Mouse (Mus musculus): Measurements from ENCODE around the gene Tspyl3.

Tspyl3 gene

DNA sequence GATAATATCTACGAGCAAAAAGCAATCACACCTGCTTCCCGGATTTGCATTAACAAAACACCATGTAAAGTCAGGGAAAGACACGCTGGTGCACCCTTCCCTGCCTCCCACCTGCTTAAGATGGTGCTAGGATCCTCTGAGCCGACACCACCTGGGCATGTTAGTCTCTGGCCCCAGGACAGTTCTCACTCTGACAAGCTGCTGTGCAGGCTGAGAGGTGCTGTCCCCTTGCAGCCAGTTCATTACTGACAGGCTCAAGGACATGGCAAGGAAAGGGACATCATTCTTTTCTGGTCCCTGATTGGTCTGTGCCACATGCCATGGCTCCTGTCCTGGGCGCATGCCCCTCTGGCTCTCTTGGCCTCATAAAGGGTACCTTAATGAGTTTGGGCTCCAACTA, 3.3 kb upstream of the Tspyl3 start:
- DNase-seq (ENCODE audit: extremely low spot score) = no peak

DNA sequence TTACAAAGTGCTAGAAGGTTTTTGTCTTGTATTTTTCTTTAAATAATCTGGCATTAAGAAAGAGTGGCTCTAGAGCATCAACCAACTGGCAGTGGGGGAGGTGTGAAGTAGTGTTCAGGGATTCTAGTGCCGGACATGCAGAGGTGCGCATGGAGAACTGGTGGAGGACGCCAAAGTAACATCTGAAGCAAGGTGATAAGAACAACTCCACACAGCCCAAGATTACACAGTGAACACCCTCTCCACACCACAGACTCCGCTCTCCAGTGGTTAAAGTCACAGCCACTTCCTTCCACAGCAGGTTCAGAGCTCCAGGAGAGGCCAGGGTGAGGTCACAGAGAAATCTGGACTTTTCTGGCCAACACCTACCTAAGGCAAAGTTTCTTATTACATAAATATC, 2.7 kb upstream of the Tspyl3 start:
- DNase-seq (ENCODE audit: extremely low spot score) = no peak

DNA sequence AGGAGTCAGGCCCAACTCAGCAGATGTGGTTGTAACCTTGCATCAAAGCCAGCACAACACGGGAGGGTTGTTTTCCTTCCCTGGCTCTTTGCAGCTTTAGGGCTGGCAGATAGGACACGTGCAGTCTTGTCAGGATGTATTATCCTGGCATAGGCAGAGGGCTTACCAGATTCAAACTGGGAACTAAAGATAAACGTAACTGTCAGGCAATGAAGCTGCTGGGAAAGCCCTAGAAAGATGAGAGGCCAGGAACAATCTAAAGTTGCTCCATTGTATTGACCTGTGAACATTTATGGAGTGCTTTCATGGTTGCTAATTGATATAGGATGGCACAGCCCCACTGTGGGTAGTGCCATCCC, 333 bp upstream of the Tspyl3 start:
- DNase-seq (ENCODE audit: extremely low spot score) = no peak

DNA sequence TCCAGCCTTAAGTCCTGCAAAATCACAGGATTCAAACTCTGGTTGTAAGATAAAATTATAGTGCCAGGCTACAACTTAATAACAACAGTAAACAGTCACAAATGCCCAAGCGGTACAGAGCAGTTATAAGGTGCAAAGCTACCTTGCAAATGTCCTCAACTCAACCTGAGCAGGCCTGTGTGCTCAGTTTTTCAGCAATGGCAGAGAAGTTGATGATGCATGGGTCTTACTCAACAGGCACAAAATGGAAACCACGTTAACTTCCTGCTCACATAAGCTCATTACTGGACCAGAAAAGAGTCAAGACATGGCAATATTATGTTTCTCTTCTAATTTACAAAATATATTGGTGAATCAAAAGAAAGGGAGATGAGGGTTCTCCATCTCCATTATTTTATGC, 2.7 kb downstream of the Tspyl3 start:
- DNase-seq (ENCODE audit: extremely low spot score) = no peak

DNA sequence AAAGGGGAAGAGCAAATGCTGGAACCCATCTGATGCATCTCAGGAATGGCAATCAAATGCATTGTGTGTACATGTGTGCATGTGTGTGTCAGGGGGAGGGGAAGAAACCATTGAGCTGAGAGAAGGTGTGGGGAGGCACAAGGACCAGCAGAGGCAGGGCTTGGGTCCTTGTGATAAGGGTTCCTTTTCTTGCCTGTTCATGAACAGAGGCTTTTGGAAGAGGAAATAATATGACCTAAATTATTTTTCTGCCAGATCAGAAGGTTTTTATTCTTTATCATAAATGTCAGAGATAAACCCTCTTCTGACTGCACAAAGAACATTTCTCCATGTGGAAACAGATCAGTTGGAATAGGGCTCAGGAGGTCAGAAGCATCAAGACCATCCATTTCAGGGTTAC, 3.1 kb downstream of the Tspyl3 start:
- no peak for DNase-seq (ENCODE audit: extremely low spot score)

DNA sequence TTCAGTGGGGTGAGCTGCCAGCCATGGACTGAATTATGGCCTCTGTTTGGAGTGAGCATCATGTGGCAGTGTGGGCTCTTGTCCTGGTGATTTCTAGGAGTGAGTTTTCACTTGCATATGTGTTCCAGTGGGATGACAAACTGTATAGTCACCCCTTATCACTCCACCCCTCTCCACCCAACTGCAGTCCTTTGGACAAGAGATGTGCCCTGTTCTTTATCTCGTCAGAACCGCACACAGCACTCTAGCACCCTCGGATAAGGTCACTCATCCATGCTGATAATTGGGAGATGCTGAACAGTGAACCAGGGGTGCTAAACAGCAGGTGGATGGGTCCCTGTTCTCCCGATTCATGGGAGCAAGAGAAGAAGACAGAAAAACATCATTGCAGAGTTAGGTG, 3.6 kb downstream of the Tspyl3 start:
- no peak for DNase-seq (ENCODE audit: extremely low spot score)

DNA sequence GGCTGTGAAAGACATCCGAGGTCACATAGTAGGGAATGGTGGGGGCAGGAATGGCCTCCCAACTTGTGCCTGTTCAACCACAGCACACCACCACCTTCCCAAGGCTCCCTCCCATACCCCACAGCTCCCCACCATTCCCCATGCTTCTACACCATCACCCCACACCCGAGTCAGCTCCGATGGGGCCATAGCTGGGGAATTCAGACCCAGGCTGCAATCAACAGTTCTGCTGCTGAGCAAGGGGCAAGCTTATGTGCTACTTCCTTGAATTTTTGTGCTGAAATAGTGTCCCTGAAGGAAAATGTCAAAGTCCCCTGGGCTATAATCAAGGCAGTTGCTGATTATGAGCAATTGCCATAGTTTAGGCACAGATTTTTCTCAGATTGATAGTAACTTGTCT, 6.7 kb downstream of the Tspyl3 start:
- no peak for DNase-seq (ENCODE audit: extremely low spot score)

DNA sequence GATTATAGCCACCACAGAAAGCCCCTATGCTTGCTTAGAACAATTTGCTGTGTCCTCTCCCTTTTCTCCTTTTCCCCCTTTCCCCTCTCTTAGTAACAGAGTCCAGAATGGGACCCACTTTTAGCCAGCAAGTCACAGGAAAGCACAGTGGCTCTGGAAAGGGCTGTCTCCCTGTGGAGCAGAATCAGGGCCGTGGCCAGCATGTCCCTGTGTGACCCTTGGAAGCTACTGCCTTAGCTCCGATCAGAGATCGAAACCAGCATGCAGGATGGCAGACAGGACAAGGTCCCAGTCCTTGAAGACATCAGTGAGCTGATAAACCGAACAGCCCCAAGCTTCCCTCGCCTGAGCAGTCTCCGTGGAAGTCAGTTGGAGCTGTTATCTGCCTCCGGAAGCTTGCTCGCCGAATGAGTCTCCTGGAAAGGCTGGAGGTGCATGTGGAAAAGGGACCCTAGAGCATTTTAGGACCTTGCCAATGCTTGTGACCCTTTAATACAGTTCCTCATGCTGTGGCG, 7.4 kb downstream of the Tspyl3 start:
- no peak for DNase-seq (ENCODE audit: extremely low spot score)

DNA sequence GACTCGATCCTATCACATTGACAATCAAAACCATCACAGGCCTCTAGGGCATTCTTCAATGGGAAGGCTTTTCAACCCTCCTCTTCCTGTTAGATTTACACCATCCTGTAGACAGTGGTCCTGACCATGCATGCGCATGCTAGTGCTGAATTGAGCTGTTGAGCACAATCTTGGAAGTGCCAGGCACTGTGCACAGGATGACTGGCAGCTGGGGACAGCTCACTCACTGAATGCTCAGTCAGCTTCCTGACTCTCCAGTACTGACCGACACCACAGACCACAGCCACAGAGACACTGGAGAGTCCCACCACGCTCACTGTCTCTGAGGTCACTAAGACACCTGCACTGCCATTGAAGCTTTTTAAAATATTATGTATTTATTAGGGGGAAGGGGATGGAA, 9.8 kb downstream of the Tspyl3 start:
- no peak for DNase-seq (ENCODE audit: extremely low spot score)

DNA sequence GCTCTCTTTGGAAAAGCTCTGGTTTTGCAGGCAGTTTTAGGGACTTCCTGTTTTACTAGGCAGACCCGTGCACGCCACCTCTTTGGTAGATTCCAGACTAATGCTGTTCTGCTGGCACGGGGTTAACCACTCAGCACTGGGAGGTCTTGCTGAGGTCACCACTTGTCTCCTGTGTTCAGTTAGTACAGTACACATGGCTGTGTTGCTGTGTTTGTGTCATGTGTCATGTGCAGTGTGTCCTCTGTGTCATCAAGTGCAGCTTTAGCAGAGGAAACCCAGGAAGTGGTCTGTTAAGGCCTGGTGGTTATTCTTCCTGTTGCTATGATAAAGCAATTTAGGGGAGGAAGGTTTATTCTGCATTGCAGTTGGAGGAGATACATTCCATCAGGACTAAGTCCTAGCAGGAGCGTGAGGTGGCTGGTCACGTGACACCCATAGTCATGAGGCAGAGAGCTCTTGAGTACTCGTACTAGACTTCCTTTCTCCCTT, 10.4 kb downstream of the Tspyl3 start:
- no peak for DNase-seq (ENCODE audit: extremely low spot score)

DNA sequence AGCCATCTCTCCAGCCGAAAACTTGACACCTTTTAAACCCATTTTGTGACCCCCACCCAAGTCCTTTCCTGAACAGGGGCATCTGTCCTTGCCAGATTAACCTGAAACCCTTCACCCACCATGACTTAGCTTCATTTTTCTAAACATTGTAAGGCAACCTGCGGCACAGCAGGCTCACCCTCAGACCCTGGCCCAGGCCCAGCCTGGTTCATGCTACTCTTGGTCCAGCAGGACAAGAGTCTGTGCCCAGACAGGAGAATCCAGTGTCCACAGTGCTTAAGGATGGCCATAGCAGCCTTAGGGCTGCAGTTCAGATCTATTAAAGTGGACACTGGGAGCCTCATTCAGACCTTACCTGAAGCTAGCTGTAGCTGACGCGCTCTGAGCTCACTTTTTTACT, 11.9 kb downstream of the Tspyl3 start:
- DNase-seq (ENCODE audit: extremely low spot score) = no peak

DNA sequence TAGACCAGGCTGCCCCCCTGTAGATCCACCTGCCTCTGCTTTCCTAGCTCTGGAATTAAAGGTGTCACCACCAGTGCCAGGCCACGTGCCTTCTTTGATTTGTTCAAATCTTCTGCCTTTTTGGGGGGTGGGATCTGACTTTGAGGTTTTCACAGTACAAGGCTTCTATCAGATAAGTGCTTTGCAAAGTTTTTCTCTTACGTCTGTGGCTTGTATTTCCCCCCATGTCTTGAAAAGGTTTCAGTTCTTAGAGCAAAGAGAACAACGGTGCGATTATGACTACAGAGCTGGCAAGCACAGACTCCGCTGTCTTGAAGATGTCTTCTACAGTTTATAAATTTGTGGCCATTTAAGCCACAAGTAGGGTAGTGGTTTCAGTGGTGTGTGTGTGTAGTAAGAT, 13.8 kb downstream of the Tspyl3 start:
- DNase-seq (ENCODE audit: extremely low spot score) = no peak

DNA sequence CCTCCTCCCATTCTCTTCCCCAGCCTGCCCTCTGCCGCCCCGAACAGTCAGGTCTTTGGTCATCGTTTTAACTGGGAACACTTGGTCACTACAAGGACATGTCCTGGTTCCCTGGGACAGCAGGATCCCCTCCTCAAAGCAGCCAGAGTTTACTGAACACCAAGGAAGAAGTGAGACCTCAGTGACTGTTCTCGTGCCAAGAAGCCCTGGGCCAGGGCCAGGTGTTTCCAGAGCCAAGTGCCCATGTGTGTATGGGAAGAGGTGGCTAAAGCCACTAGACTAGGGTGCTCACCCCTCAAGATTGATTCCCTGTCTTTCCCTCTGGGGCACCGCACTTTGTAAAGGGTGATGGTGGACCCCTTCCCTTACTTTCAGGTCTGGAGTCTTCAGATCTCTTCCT, 16.0 kb downstream of the Tspyl3 start:
- no peak for DNase-seq (ENCODE audit: extremely low spot score)

DNA sequence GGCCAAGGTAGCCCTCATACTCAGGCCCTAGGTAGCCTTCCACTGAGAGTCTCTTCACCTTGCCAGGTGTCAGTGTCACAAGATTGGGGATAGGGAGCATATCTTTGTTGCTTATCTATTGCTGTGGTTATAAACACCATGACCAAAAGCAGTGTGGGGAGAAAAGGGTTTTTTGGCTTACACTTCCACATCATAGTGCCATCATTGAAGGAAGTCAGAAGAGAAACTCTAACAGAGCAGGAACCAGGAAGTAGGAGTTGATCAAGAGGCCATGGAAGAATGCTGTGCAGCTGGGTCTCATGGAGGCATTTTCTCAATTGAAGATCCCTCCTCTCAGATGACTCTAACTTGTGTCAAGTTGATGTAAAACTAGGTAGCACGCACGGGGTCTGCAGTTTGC, 17.1 kb downstream of the Tspyl3 start:
- no peak for DNase-seq (ENCODE audit: extremely low spot score)

DNA sequence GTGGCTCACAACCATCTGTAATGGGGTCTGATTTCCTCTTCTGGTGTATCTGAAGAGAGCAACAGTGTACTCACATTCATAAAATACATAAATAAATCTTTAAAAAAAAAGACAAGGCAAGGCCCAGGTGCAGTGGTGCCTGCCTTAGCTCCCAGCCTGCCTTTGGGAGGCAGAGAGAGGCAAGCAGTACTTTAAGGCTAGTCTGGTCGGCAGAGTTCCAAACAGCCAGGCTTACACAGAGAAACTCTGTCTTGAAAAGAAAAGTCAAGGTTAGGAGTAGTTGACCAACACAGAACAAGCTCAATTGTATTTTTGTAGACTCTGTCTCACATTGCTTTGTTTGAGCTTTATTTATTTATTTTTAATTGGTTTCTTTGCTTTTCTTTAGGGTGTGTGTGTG, 22.5 kb downstream of the Tspyl3 start:
- DNase-seq (ENCODE audit: extremely low spot score) = no peak

DNA sequence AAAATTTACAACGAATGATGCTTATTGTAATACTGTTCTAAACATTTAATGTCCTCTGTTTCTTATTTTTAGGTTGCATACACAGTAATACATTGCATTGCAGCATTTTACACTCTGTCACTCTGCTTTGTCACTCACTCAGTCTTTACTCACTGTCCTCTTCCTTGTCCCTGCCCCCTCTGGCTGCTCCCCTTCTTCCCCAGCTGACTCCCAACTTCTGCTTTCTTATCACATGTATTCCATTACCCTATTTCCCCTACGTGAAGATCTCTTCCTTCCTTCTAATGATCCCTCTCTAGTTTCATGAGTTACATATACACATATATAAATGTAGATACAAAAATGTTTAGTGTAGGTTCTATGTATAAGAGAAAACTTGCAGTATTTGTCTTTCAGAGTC, 26.1 kb downstream of the Tspyl3 start:
- no peak for DNase-seq (ENCODE audit: extremely low spot score)

DNA sequence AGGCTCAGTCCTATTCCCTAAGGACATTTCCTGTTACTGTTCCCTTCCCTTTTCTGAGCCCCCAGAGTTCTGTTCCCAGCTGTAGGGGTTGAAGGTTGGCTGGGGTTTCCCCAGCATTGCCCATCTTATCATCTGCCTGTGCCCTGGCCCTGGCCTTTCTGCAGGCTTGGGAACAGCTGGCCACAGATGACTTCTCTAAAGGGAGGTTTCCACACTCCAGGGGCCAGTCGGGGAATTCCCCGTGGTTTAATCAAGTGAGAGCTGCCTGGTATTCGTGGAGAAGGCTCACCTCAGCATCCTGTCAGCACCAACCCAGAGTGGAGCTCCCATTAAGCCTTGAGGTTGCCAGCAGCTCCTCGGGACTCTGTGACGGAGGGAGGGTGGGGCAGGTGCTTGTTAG, 26.8 kb downstream of the Tspyl3 start:
- no peak for DNase-seq (ENCODE audit: extremely low spot score)

DNA sequence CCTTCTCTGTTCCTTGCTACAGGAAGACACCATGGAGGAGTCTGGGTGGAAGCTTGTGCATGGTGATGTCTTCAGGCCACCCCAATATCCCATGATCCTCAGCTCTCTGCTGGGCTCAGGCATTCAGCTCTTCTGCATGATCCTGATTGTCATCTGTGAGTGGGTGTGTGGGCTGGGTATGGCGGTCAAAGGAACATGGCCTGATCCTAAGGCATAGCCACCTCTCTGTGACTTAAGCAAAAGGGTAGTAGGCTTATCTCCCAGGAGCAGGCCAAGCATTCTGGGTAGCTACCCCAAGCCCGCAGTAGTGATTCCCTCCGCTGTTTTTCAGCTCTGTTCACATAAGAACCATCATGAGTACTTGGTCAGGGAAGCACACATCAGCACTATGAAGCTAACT, 31.0 kb downstream of the Tspyl3 start:
- no peak for DNase-seq (ENCODE audit: extremely low spot score)

DNA sequence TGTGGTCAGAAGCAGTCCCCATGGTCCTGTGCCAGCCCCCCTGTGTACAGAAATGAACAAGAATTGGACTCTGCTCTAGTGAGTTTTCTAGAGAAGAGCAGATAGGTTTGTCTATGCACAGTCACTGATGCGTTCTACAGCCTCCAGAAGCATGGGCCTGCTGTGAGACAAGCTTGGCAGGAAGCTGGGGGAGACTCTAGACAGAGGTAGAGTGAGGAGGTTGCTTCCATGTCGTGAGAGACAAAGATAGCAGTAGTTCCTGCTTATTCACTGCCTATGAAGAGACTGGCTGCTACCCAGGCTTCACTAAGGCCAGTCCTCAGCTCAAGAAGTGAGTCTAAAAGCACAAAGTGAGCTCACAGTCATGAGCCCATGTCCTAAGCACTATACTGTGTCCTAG, 34.0 kb downstream of the Tspyl3 start:
- DNase-seq (ENCODE audit: extremely low spot score) = no peak

DNA sequence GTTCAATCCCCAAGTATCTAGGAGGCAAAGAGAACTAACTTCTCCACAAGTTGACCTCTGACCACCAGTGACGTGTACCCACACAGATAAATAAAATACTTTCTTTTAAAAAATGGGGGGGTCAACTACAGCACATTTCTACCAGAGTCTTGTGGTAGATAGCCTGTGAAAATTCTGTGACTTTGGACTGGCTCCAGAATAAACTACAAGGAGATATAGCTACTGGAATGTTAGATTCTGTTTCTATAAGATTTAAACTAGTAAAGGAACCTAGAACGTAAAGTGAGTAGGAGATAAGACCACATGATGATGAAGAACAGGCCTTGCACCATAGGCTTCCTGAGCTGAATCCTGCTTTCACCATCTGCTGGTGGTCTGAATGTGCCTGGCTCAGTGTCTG, 37.4 kb downstream of the Tspyl3 start:
- no peak for DNase-seq (ENCODE audit: extremely low spot score)

DNA sequence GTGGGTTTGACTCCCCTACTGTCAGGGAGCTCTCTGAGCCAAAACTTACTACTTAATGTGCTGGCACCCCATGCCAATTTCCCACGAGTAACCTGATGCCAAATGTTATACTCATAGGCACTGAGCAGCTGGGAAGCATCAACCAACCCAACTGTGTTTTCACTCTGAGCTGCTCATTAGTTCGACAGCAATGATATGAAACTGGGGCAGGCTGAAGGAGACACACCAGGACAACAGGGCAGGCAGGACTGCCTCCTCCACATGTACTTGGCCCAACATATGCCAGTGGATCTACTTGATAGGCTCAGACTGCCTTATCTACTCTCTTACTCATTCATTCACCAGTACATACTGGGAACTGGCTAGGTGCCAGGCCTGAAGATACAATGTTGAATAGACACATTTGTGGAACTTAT, 39.1 kb downstream of the Tspyl3 start:
- DNase-seq (ENCODE audit: extremely low spot score) = no peak

DNA sequence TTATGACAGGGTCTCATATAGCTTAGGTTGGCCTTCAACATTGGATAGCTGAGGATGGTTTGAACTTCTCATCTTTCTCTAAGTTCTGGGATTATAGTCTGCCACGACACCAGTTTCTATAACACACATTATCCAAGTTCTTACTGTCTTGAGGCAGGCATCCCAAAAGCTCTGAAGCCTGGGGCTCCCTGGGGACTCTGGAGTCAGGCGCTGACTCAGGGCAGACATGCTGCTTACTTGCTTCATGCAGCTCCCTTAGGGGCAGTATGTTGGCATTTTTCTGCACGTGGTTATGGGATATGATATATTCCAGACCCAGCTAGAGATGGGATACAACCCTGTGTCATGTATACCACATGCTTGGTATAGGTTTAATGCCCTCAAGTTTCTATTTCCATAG, 45.3 kb downstream of the Tspyl3 start:
- DNase-seq (ENCODE audit: extremely low spot score) = no peak

DNA sequence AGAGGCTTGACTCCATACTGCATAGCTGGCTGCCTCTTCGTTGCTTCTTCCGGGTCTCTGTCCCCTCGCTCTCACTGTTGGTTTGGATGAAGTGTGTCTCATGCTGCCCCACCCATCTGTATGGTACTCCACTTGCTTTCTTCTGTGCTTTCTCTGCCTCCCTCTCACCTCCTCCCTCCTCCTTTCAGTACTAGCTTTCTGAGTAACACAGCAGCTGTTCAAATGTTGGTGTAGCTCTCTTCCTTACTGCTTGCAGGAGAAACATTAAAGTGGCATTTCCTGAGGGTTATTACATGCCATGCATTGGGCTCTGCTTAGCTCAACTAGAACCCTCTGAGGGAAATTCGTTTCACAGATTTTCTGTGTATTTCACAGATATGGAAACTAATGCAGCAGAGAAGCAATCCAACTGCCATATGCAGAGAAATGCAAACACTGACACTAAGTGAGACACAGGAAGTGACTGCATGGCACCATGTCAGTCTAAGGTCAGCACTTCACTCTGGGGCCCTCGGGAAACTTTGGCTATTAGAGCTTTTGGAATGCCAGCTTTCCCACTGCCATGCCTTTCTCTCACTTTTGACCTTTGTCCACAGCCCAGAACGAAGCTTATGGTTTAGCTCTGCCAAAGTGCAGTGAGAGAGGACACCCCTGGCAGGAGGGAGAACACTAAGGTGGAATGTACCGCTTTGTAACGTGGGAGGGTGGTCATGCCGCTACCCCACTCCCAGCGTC, 45.9 kb downstream of the Tspyl3 start:
- no peak for DNase-seq (ENCODE audit: extremely low spot score)

DNA sequence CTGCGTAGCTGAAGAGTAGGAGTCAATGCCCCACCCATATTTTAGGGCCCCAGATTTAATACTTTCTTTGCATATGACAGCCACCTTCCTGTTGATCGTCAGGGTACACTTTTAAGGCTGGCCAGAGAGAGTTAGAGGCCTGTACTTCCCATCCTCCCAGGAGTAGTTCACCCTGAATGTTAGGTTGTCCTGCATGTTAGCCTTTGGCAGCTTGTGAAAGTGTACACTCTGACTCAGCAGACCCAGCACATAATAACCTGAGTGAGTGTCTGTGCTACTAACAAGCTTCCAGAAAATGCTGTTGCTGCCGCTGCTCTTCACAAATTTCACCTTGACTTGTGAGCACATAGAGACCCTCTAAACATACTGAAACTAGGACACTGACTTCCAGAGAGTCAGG, 48.1 kb downstream of the Tspyl3 start:
- no peak for DNase-seq (ENCODE audit: extremely low spot score)
